In genomic region chr19:35205557-35206239, GRCm38 (mm10) we compare ENCODE assay signal across 23 mouse cellular contexts.
"Had no signal": no experiment of that assay in that cellular context is flagged by ENCODE, and none has a peak within 500 bp of the region (broad histone marks: within the 10 kb centered on the region; RNA-seq: fewer than 3 reads in every experiment).

No protein-coding gene starts in this region.

- H3K27me3 ChIP-seq: liver, embryonic 13.5 days; liver, embryonic 15.5 days; lung, embryonic 15.5 days; megakaryocyte, embryonic 14.5 days; midbrain, embryonic 13.5 days; midbrain, embryonic 15.5 days; stomach, embryonic 15.5 days had no signal

- H3K4me3 ChIP-seq: liver, embryonic 13.5 days; liver, embryonic 15.5 days; lung, embryonic 15.5 days; megakaryocyte, embryonic 14.5 days; midbrain, embryonic 13.5 days; midbrain, embryonic 15.5 days; stomach, embryonic 15.5 days had no signal

- H3K27ac ChIP-seq: liver, embryonic 13.5 days; liver, embryonic 15.5 days; lung, embryonic 15.5 days; macrophage; midbrain, embryonic 13.5 days; midbrain, embryonic 15.5 days; stomach, embryonic 15.5 days; stomach, postnatal 0 days had no signal

- DNase-seq: liver, embryonic 13.5 days; liver, postnatal 0 days; lung, adult 2 months; lung, postnatal 14 days; lung, postnatal 36 days; retina, postnatal 1 day; right cerebral cortex, adult 18-20 months; right cerebral cortex, postnatal 25 days; right cerebral cortex, postnatal 4 days; spleen, adult 18-20 months; thymus, adult 2 months; thymus, postnatal 25 days; thymus, postnatal 4 days had no signal

- H3K9me3 ChIP-seq: liver, embryonic 13.5 days; liver, embryonic 15.5 days; lung, embryonic 15.5 days; megakaryocyte, embryonic 14.5 days; midbrain, embryonic 13.5 days; midbrain, embryonic 15.5 days; stomach, embryonic 15.5 days had no signal

- ATAC-seq: liver, postnatal 0 days; lung, postnatal 0 days; midbrain, embryonic 13.5 days; midbrain, embryonic 15.5 days had no signal

- H3K36me3 ChIP-seq: liver, embryonic 13.5 days; liver, embryonic 15.5 days; lung, embryonic 15.5 days; midbrain, embryonic 13.5 days; midbrain, embryonic 15.5 days; stomach, embryonic 15.5 days had no signal

- H3K4me2 ChIP-seq: liver, embryonic 13.5 days; liver, embryonic 15.5 days; lung, embryonic 15.5 days; midbrain, embryonic 11.5 days; midbrain, embryonic 13.5 days; midbrain, embryonic 15.5 days; stomach, embryonic 15.5 days had no signal

- H3K9ac ChIP-seq: liver, embryonic 13.5 days; liver, embryonic 15.5 days; liver, postnatal 0 days; lung, embryonic 15.5 days; midbrain, embryonic 13.5 days; midbrain, embryonic 15.5 days; stomach, embryonic 15.5 days had no signal

- H3K4me1 ChIP-seq: liver, embryonic 13.5 days; liver, embryonic 15.5 days; lung, embryonic 15.5 days; midbrain, embryonic 13.5 days; midbrain, embryonic 15.5 days; stomach, embryonic 15.5 days had no signal
